Mouse (Mus musculus): Measurements from ENCODE around the gene Nhp2. TPM values are rescaled to one million over a fixed set of nuclear protein-coding genes. Genes with fewer than 3 reads are reported as not detected.
A peak's percentile ranks its signal among the peaks of the same experiment; 100 is the strongest.

Gene Nhp2
- polyA plus RNA-seq, 2 experiments = 89.0 to 176 TPM

DNA sequence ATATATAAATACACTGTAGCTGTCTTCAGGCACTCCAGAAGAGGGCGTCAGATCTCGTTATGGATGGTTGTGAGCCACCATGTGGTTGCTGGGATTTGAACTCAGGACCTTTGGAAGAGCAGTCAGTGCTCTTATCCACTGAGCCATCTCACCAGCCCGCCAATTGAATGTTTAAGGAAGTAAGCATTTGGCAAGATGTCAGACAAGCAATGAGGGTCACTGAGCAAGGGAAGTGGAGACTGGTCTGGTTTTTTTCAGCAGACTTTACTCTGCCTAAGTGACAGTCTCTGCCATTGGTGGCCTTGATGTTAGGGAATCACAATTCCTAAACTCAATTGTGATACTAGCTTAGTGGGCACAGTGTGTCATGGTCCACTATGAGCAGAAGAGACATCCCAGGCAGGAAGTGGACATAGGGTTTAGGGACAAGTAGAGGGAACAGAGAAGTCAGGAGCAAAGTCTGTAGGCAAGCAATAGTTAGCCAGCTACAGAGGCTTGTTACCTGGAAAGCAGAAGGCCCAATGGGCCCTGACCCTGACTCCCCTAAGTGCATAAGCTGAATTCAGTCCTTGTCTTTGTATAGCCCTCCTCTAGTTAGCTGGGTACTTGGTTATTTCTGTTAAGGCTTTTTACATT, 24.7 kb upstream of the Nhp2 start:
- Histone ChIP-seq H3K9me3 (ENCODE audit: control insufficient read depth, low read length) (no peaks in the 10 kb centered on the region), H3K9ac (ENCODE audit: low read depth, low read length, severe bottlenecking) (no peak overlapping the region), H3K4me3 (replicated peaks; ENCODE audit: low read length) (no peak overlapping the region), H3K4me2 (replicated peaks; ENCODE audit: low read depth, low read length, severe bottlenecking) (no peak overlapping the region), H3K36me3 (ENCODE audit: control insufficient read depth, insufficient read depth, low read length) (peaks cover 97% of the 10 kb centered on the region), H3K4me1 (ENCODE audit: control insufficient read depth, insufficient read depth, low read length) (no peaks in the 10 kb centered on the region), H3K27ac (replicated peaks; ENCODE audit: low read depth, low read length) (no peak overlapping the region), H3K27me3 (ENCODE audit: control insufficient read depth, insufficient read depth, low read length) (no peaks in the 10 kb centered on the region)
- ATAC-seq (ENCODE audit: low FRiP score, low read depth) (no peak), DNase-seq (ENCODE audit: low spot score) (no peak)
- WGBS = 84% methylated on average over 3 of the region's 3 CpGs
- no peak for TF ChIP-seq POLR2A (IDR thresholded peaks at IDR 0.05; ENCODE audit: borderline replicate concordance, extremely low read depth, insufficient read depth, insufficient read length)

DNA sequence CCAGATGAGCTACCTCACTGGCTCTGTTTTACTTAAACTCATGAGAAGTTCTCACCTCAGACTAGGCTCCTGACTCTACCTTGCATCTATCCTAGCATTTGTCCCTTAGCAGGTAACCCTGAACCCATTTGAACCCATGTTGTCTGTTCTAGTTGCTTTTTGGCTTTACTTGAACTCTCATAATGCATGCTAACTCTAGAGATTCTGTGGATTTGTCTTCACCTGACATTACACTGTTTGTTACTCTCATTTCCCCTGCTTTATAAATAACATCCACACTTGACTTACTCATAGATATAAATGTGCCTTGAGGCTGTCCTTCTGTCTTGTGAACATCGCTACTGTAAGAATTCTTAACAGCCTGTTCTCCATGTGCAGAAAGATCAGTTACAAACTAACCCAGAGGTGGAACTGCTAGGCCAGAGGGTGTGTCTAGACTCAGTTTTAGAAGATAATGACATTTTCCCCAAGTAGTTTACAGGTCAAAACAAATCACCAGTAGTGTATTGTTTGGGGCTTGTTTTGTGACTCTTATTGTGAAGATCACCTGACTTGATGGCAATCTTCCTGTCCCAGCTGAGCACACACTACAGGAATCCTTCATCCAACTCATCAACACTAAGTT, 24.0 kb upstream of the Nhp2 start:
- no peak for ATAC-seq (ENCODE audit: low FRiP score, low read depth)
- Histone ChIP-seq H3K9me3 (ENCODE audit: control insufficient read depth, low read length) (no peaks in the 10 kb centered on the region), H3K9ac (ENCODE audit: low read depth, low read length, severe bottlenecking) (no peak overlapping the region), H3K4me3 (replicated peaks; ENCODE audit: low read length) (no peak overlapping the region), H3K27me3 (ENCODE audit: control insufficient read depth, insufficient read depth, low read length) (no peaks in the 10 kb centered on the region), H3K36me3 (ENCODE audit: control insufficient read depth, insufficient read depth, low read length) (peaks cover 99% of the 10 kb centered on the region), H3K4me2 (replicated peaks; ENCODE audit: low read depth, low read length, severe bottlenecking) (no peak overlapping the region), H3K27ac (replicated peaks; ENCODE audit: low read depth, low read length) (no peak overlapping the region), H3K4me1 (ENCODE audit: control insufficient read depth, insufficient read depth, low read length) (no peaks in the 10 kb centered on the region)
- WGBS = 81% methylated on average over 1 of the region's 1 CpGs
- DNase-seq (ENCODE audit: low spot score) = no peak
- no peak for TF ChIP-seq POLR2A (IDR thresholded peaks at IDR 0.05; ENCODE audit: borderline replicate concordance, extremely low read depth, insufficient read depth, insufficient read length)

GRCm38 (mm10) chr11:51597553-51597952, 22.0 kb upstream of the Nhp2 start:
- Histone ChIP-seq H3K36me3 (ENCODE audit: control insufficient read depth, insufficient read depth, low read length) (peaks cover 99% of the 10 kb centered on the region), H3K27ac (replicated peaks; ENCODE audit: low read depth, low read length) (no peak overlapping the region), H3K27me3 (ENCODE audit: control insufficient read depth, insufficient read depth, low read length) (no peaks in the 10 kb centered on the region), H3K4me3 (replicated peaks; ENCODE audit: low read length) (no peak overlapping the region), H3K4me2 (replicated peaks; ENCODE audit: low read depth, low read length, severe bottlenecking) (no peak overlapping the region), H3K9me3 (ENCODE audit: control insufficient read depth, low read length) (no peaks in the 10 kb centered on the region), H3K9ac (ENCODE audit: low read depth, low read length, severe bottlenecking) (no peak overlapping the region), H3K4me1 (ENCODE audit: control insufficient read depth, insufficient read depth, low read length) (0 out of 2 replicates have a peak, but pooled peaks cover under 1% of the 10 kb centered on the region)
- DNase-seq (ENCODE audit: low spot score) (no peak), ATAC-seq (ENCODE audit: low FRiP score, low read depth) (no peak)
- 80% methylated on average over 2 of the region's 2 CpGs for WGBS
- no peak for TF ChIP-seq POLR2A (IDR thresholded peaks at IDR 0.05; ENCODE audit: borderline replicate concordance, extremely low read depth, insufficient read depth, insufficient read length)

GRCm38 (mm10) chr11:51602253-51602652, 17.3 kb upstream of the Nhp2 start:
- DNase-seq (ENCODE audit: low spot score) (no peak), ATAC-seq (ENCODE audit: low FRiP score, low read depth) (no peak)
- Histone ChIP-seq H3K27me3 (ENCODE audit: control insufficient read depth, insufficient read depth, low read length) (no peaks in the 10 kb centered on the region), H3K4me1 (ENCODE audit: control insufficient read depth, insufficient read depth, low read length) (peaks cover 19% of the 10 kb centered on the region), H3K4me2 (replicated peaks; ENCODE audit: low read depth, low read length, severe bottlenecking) (no peak overlapping the region), H3K4me3 (replicated peaks; ENCODE audit: low read length) (no peak overlapping the region), H3K9ac (ENCODE audit: low read depth, low read length, severe bottlenecking) (no peak overlapping the region), H3K27ac (replicated peaks; ENCODE audit: low read depth, low read length) (no peak overlapping the region), H3K36me3 (ENCODE audit: control insufficient read depth, insufficient read depth, low read length) (peaks cover 84% of the 10 kb centered on the region), H3K9me3 (ENCODE audit: control insufficient read depth, low read length) (no peaks in the 10 kb centered on the region)
- 96% methylated on average over 3 of the region's 3 CpGs for WGBS
- no peak for TF ChIP-seq POLR2A (IDR thresholded peaks at IDR 0.05; ENCODE audit: borderline replicate concordance, extremely low read depth, insufficient read depth, insufficient read length)

- Histone ChIP-seq H3K4me3 (replicated peaks; ENCODE audit: low read length) (peak overlapping the region; percentile 94), H3K4me2 (replicated peaks; ENCODE audit: low read depth, low read length, severe bottlenecking) (peak overlapping the region; percentile 86), H3K9ac (ENCODE audit: low read depth, low read length, severe bottlenecking) (peak overlapping the region; percentile 100), H3K4me1 (ENCODE audit: control insufficient read depth, insufficient read depth, low read length) (peaks cover 19% of the 10 kb centered on the region), H3K9me3 (ENCODE audit: control insufficient read depth, low read length) (no peaks in the 10 kb centered on the region), H3K27me3 (ENCODE audit: control insufficient read depth, insufficient read depth, low read length) (no peaks in the 10 kb centered on the region), H3K27ac (replicated peaks; ENCODE audit: low read depth, low read length) (peak overlapping the region; percentile 96), H3K36me3 (ENCODE audit: control insufficient read depth, insufficient read depth, low read length) (peaks cover 48% of the 10 kb centered on the region)
- 4% methylated on average over 68 of the region's 81 CpGs for WGBS
- DNase-seq (ENCODE audit: low spot score) = peak; percentile 84
- 0 out of 2 replicates have a peak, but pooled peaks have one; percentile 42 for TF ChIP-seq POLR2A (IDR thresholded peaks at IDR 0.05; ENCODE audit: borderline replicate concordance, extremely low read depth, insufficient read depth, insufficient read length)
- peak; percentile 70 for ATAC-seq (ENCODE audit: low FRiP score, low read depth)
Observed at GRCm38 (mm10) chr11:51605602-51606446, 13.7 kb upstream of the Nhp2 start.
